Mouse (Mus musculus) bone marrow, adult 2 months (tissue): ENCODE data around the gene Crygc.

Experiments used
- CTCF ChIP-seq: fragments of 200-500 bp; IDR thresholded peaks from 2 replicates; pipeline ENCODE4 v1.5.1; 2011; ENCODE audit warnings: low read length, control low read depth; ENCODE audit not compliant: control insufficient read depth, insufficient read depth
- POLR2A ChIP-seq: fragments of 200-500 bp; IDR thresholded peaks from 2 replicates; pipeline ENCODE4 v1.6.1; 2011; ENCODE audit warnings: low read depth, mild to moderate bottlenecking, control low read depth, low read length, borderline replicate concordance; ENCODE audit not compliant: control insufficient read depth

- TF ChIP-seq POLR2A (no peak), CTCF (no peak)
Measured at GRCm38 (mm10) chr1:65113536-65114172, 40.2 kb upstream of the Crygc start.
